Mouse (Mus musculus) cerebellum, adult (tissue): ENCODE measurements around the gene Mecom.

Experiments used
- ATAC-seq: cut with Nextera tagmentation; 2 replicates; pipeline ENCODE4 v1.9.2; 2017; ENCODE audit warnings: mild to moderate bottlenecking, moderate library complexity, mixed read lengths; ENCODE audit not compliant: insufficient number of reproducible peaks, low FRiP score, low TSS enrichment

Mecom gene

GRCm38 (mm10) chr3:30167027-30167426 is 380.8 kb downstream of the Mecom start:
- no peak for ATAC-seq

- no peak for ATAC-seq
These were observed 383.0 kb downstream of the Mecom start for GRCm38 (mm10) chr3:30164834-30165233.

- no peak for ATAC-seq
These were observed 384.4 kb downstream of the Mecom start for GRCm38 (mm10) chr3:30163390-30163789.

- no peak for ATAC-seq
These were observed 386.7 kb downstream of the Mecom start for GRCm38 (mm10) chr3:30160961-30161670.

GRCm38 (mm10) chr3:30160346-30160745 is 387.5 kb downstream of the Mecom start:
- ATAC-seq, result no peak

- no peak for ATAC-seq
These were observed 390.6 kb downstream of the Mecom start for GRCm38 (mm10) chr3:30157128-30157670.

GRCm38 (mm10) chr3:30154390-30154789 is 393.4 kb downstream of the Mecom start:
- ATAC-seq, result no peak

- no peak for ATAC-seq
These were observed 393.9 kb downstream of the Mecom start for GRCm38 (mm10) chr3:30153923-30154331.

GRCm38 (mm10) chr3:30150071-30150470 is 397.7 kb downstream of the Mecom start:
- no peak for ATAC-seq

GRCm38 (mm10) chr3:30148378-30149079 is 399.3 kb downstream of the Mecom start:
- no peak for ATAC-seq

- ATAC-seq, result no peak
These were observed 402.8 kb downstream of the Mecom start for GRCm38 (mm10) chr3:30145051-30145450.

- ATAC-seq, result no peak
These were observed 403.8 kb downstream of the Mecom start for GRCm38 (mm10) chr3:30143961-30144411.

- ATAC-seq, result no peak
These were observed 404.4 kb downstream of the Mecom start for GRCm38 (mm10) chr3:30143440-30143839.

- no peak for ATAC-seq
These were observed 407.5 kb downstream of the Mecom start for GRCm38 (mm10) chr3:30140349-30140748.

GRCm38 (mm10) chr3:30139678-30140077 is 408.1 kb downstream of the Mecom start:
- ATAC-seq, result no peak

GRCm38 (mm10) chr3:30138588-30138987 is 409.2 kb downstream of the Mecom start:
- ATAC-seq, result no peak

GRCm38 (mm10) chr3:30135857-30136256 is 412.0 kb downstream of the Mecom start:
- ATAC-seq, result no peak

GRCm38 (mm10) chr3:30135119-30135518 is 412.7 kb downstream of the Mecom start:
- no peak for ATAC-seq

- no peak for ATAC-seq
These were observed 414.8 kb downstream of the Mecom start for GRCm38 (mm10) chr3:30132981-30133380.

- no peak for ATAC-seq
These were observed 415.4 kb downstream of the Mecom start for GRCm38 (mm10) chr3:30132370-30132769.

- ATAC-seq, result no peak
These were observed 417.3 kb downstream of the Mecom start for GRCm38 (mm10) chr3:30130495-30130894.
